Mouse (Mus musculus): Measurements from ENCODE around the gene Dag1.

GRCm38 (mm10) chr9:108264191-108264921, 598 bp upstream of the Dag1 start:
- TF ChIP-seq GATA2 (IDR thresholded peaks at IDR 0.05; ENCODE audit: borderline replicate concordance, low read depth, low read length): no peak
- TF ChIP-seq CTCF (IDR thresholded peaks at IDR 0.05; ENCODE audit: low read depth, low read length): no peak
- no peak for TF ChIP-seq POLR2AphosphoS5 (IDR thresholded peaks at IDR 0.05; ENCODE audit: insufficient replicate concordance, low read depth, low read length)
- no peak for TF ChIP-seq GATA1 (IDR thresholded peaks at IDR 0.05; ENCODE audit: borderline replicate concordance, low read length)
